Mouse (Mus musculus) layer of hippocampus, adult 2 months (tissue): ENCODE data around the gene Misp. TPM values are rescaled to one million over a fixed set of nuclear protein-coding genes. Genes with fewer than 3 reads are reported as not detected.
A peak's percentile ranks its signal among the peaks of the same experiment; 100 is the strongest.

Experiments used
- DNase-seq, 2 experiments: peaks; one replicate each; pipeline ENCODE4 v3.0.0; 2022; ENCODE audit warnings: low spot score in 2 of 2
- H3K27ac ChIP-seq: fragments of 200-600 bp; 2 replicates; pipeline ENCODE4 v1.8.1; 2022
- H3K4me3 ChIP-seq: fragments of 200-600 bp; 2 replicates; pipeline ENCODE4 v1.8.1; 2022; ENCODE audit warnings: mild to moderate bottlenecking
- CTCF ChIP-seq: fragments of 200-600 bp; conservative IDR thresholded peaks from 2 replicates; pipeline ENCODE4 v1.8.1; 2022; ENCODE audit warnings: antibody characterized with exemption, mild to moderate bottlenecking, moderate library complexity
- long read RNA-seq, 2 experiments: library from polyadenylated mRNA; stranded (forward); transcript quantifications; one replicate each; pipeline ENCODE4 v2.0.0; 2021; ENCODE audit warnings: borderline mapping rate in 2 of 2
- total RNA-seq, 2 experiments: library from RNA; stranded (reverse); gene quantifications; 2 replicates each; pipeline ENCODE4 v1.2.3; 2021

Gene Misp
- total RNA-seq: 1 to 10 TPM in 1 of 2 experiments, under 1 TPM in 1; 0.54 to 1.1 TPM
- long read RNA-seq, experiment 1, partial matches to known transcripts: 1 of 1 reads
- long read RNA-seq, experiment 1, other reads (novel, unspliced or antisense): 0 of 1 reads
- long read RNA-seq, experiment 2, partial matches to known transcripts: 1 of 1 reads
- long read RNA-seq, experiment 2, other reads (novel, unspliced or antisense): 0 of 1 reads

DNA sequence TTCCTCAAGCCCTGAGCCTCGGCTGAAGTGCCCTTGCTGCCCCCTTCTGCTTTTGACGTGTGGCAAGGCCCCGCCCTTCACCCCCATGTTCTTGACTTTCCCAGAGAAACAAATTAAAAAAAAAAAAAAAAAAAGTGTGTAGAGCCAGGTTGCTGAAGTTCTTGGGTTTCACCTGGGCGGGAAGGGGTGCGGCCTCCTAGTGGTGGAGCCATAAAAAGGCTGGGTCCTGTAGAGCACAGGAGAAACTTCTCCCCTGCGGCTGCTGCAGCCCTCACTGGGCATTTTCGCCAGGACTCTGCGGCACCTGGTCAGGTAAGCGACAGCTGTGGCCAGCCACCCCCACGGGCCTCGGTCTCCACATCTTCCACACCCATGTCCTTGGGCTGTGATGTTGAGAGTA is at the start of gene Misp:
Gene Misp, plus strand, starts transcription at position 208 of the 400 bp plus-strand sequence.
- TF ChIP-seq CTCF: peak; percentile 54
- no peak for DNase-seq
- Histone ChIP-seq H3K4me3 (no peak within 1 kb of the TSS), H3K27ac (no peak within 1 kb of the TSS)

DNA sequence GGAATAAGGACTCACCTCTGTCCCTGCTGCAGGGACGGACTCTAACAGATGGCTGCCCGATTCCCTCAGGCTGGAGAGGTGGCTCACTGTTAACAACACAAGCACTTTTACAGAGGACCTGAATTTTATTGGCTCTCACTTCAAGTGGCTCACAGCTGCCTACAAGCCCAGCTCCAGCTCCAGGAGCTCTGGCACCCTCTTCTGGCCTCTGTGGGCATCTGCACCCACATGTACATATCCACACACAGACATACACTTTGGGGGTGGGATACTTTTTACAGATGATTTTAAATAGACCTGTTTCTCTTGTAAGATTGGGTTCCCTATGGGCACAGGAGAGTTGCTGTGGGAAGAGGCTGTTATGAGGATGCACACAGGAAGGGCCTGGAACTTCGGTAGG is 48.5 kb upstream of the Misp start:
- peak; percentile 50 for TF ChIP-seq CTCF
- H3K4me3 ChIP-seq: no peak overlapping the region

DNA sequence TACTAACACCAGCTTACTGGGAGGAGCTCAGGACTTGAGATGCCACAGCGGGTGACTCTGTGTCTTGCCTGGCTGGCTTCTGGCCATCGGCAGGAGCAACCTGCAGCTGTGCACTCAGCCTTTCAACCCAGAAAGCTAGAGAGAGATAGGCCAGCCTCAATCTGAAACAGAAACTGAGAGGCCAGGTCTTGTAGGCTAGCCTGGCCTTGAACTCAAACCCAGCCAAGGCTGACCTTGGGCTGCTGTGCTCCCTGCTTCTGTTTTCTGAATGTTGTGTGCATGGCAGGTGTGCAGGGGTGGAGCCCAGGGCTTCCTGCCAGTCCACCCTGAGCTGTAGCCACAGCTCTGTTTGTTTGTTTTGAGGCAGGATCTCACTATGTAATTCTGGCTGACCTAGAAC is 47.6 kb upstream of the Misp start:
- Histone ChIP-seq H3K27ac (no peak overlapping the region), H3K4me3 (no peak overlapping the region)
- DNase-seq: no peak
- no peak for TF ChIP-seq CTCF

More for the DNA sequence above, 48.5 kb upstream of the Misp start:
- H3K27ac ChIP-seq: no peak overlapping the region
- DNase-seq: no peak

DNA sequence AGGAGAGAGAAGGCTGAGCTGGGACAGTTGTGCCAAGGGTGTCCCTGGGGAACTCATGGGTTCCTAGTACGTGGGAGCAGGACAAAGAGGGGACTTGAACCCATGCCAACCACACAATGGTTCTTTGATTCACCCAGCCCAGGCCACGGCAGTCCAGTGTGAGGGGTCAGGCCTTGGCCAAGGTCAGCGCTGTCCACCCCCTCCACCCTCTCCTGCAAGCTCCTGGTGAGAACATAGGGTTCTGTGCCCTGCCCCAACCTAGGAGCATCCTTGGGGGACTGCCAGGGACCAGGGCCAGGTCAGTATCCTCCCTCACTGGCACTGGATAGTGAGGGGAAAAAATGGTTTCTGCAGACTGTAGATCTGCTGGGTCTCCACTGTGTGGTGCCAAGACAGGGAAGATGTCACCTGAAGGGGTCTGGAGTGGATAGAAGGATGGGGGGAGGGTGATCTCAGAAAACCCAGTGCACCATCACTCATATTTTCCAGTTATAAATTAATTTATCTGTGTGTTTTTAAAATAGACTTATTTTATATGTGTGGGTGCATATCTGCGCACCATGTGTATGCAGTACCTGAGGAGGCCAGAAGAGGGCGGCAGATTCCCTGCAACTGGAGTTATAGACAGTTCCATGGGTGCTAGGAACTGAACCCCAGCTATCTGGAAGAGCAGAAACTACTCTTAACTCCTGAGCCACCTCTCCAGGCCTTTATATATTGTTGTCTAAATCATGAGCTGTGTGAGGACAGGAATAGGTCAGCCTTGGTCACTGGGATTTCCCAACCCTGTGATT is 46.1 kb upstream of the Misp start:
- DNase-seq: no peak
- peak; percentile 66 for TF ChIP-seq CTCF
- no peak overlapping the region for H3K4me3 ChIP-seq
- H3K27ac ChIP-seq: no peak overlapping the region

DNA sequence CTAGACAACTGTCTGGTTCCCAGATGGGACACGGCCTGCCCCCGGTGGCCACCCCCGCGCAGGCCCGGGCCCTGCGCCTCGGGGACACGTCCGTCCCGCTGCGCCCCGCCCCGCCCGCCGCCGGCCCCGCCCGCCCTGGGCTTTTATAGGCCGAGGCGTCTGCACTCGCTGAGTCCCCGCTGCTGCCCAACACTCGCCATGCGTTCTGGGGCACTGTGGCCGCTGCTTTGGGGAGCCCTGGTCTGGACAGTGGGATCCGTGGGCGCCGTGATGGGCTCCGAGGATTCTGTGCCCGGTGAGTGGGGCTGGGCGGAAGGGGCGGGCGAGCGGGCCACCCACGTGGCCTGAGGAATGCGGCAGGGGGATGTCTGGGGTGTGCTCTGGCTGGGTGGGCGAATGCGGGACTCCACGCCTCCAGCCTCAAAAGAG is 43.7 kb upstream of the Misp start, which contains the start of gene Fstl3:
Gene Fstl3, plus strand, starts transcription at position 170 of the 429 bp plus-strand sequence.
- no peak for DNase-seq
- Histone ChIP-seq H3K4me3 (no peak within 1 kb of the TSS; the same call in 1 of the 2 replicates), H3K27ac (no peak within 1 kb of the TSS)
- TF ChIP-seq CTCF: no peak

DNA sequence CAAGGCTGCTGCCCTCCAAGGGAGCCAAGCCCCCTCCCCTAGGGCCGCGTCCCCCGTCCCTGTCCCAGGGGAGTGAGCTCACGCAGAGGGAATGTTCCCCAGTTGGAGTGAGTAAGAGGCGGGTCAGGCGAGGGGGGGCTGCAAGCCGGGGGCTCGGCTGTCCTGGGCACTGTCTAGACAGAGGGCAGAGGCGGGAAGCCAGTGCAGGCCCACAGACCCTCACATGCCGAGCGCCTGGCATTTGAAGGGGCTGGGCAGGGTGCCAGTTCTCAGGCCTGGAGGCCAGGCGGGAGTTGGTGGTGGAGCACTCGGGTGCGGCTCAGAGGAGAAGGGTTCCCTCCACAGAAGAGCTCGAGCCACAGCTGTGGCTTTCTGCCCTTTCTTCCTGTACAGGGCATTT is 42.8 kb upstream of the Misp start:
- no peak overlapping the region for H3K4me3 ChIP-seq
- no peak overlapping the region for H3K27ac ChIP-seq
- no peak for TF ChIP-seq CTCF
- DNase-seq: no peak

DNA sequence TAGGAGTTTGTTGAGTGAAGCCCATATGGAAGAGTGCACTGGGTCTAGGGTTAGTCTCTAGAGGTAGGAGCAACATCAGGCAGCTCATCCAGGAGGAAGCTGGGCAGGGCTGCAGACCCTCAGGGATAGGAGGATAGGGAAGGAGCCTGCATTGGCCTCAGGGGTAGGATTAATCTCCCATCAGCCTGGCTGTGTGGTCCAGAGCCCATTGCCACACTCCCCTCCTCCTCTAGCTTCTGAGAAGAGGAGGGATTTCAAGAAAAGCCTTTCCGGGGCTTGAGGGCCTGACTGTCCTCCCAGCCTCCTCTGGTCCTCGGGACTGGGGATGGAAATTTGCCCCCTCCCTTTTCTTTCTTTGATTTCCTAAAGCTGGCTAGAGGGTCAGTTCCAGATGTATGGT is 41.6 kb upstream of the Misp start:
- no peak for DNase-seq
- Histone ChIP-seq H3K4me3 (no peak overlapping the region), H3K27ac (no peak overlapping the region)
- no peak for TF ChIP-seq CTCF

DNA sequence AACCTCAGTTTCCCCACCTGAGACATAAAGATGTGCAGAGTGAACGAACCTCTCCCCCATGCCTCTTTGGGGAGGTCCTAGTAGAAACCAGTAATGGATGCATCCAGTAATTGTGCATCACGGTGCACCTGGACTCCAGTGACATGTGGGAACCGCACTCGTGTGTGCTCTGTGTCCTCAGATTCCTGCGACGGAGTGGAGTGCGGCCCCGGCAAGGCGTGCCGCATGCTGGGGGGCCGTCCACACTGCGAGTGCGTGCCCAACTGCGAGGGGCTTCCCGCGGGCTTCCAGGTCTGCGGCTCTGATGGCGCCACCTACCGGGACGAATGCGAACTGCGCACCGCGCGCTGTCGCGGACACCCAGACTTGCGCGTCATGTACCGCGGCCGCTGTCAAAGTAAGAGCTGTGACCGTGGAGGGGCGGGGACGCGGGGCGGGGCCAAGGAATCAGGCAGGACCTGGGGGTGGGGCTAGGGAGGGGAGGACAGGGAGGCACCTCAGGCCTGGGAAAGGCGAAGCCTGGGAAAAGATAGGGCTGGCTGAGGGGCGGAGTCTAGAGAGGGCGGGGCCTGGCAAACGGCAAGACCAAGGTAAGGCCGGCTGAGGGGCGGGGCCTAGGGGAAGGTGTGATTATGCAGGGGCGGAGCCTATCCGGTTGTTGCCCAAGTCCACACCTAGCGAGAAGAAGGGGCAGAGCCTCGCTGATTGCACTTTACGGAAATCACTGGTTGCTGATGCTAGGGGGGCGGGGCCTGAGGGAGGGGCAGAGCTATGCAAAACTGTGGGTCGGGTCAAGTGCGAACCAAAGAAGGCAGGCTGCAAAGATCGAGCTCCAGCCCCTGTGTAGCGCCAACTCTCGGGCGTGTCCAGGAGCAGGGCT is 40.8 kb upstream of the Misp start:
- DNase-seq: peak; percentile 95 to 97
- H3K27ac ChIP-seq: no peak overlapping the region; the same call in 1 of the 2 replicates
- peak overlapping the region; percentile 73 for H3K4me3 ChIP-seq
- peak; percentile 84 for TF ChIP-seq CTCF

DNA sequence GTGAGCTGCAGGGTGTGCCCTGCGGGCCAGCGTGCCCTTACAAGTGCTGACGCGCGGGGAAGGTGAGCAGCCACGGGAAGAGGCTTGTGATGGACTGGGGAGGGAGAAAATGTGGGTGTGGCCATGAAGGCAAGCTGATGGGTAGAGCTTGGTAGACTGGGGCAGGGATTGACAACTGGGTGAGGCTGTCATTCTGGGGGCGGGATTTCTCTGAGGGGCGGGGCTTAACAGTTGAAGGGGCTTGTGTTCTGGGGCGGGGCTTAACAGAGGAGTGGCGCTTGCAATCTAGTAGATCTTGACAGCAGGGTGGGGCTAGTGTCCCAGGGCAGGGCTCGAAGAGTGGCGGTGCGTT is 40.1 kb upstream of the Misp start:
- DNase-seq: peak; percentile 61 to 78
- TF ChIP-seq CTCF: no peak
- Histone ChIP-seq H3K27ac (no peak overlapping the region), H3K4me3 (peak overlapping the region; percentile 73)

DNA sequence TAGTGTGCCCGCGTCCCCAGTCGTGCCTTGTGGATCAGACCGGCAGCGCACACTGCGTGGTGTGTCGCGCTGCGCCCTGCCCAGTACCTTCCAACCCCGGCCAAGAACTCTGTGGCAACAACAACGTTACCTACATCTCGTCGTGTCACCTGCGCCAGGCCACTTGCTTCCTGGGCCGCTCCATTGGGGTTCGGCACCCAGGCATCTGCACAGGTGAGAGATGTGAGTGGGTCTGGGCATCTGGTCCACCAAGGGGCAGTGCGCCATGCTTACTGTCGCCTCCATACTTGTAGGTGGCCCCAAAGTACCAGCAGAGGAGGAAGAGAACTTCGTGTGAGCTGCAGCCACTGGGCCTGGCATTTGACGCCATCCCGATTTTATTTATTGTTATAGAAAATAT is 39.6 kb upstream of the Misp start:
- DNase-seq: no peak
- Histone ChIP-seq H3K27ac (no peak overlapping the region), H3K4me3 (peak overlapping the region; percentile 73)
- peak; percentile 39 for TF ChIP-seq CTCF

DNA sequence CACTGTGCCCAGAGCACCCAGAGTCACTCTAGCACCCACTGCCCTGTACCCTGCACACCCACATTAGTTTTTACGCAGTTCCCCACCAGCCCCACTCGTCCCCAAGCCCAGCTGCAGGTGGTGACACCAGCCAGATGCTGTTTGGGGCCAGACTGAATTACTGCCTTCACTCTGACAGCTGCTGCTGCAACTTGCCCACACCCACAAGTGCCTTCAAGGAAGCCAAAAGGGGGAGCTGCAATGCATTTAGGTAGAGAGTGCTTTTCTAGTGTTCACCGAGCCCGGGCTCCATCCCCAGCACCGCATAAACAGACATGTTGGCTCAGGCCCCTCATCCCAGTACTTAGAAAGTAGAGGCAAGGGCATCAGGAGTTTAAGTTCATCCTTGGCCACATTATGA is 38.8 kb upstream of the Misp start:
- no peak overlapping the region for H3K4me3 ChIP-seq
- TF ChIP-seq CTCF: no peak
- no peak for DNase-seq
- H3K27ac ChIP-seq: no peak overlapping the region

DNA sequence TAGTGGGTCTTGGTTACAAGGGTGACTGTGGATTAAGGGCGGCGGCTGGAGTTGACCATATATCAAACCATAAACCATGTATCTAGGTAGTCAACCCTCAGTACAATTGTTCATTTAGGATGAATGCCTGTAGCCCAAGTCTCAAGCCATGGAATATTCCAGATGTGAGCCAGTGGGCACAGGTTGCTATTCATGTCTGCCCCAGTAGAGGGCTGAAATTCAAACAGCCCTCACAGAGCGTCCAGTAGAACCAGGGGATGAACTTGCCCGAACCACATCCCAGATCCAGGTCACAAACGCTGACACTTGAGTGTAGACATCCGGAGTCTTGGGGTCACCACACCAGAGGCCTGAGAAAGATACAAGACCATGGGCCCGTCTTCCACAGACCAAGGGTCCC is 37.7 kb upstream of the Misp start:
- no peak for DNase-seq
- TF ChIP-seq CTCF: peak; percentile 61
- no peak overlapping the region for H3K4me3 ChIP-seq

More for the DNA sequence above, 37.7 kb upstream of the Misp start:
- H3K27ac ChIP-seq: no peak overlapping the region
